Mouse (Mus musculus) adrenal gland, adult (tissue): Measurements from ENCODE around the gene Olfr855.
A peak's percentile ranks its signal among the peaks of the same experiment; 100 is the strongest.

Experiments
- DNase-seq, 2 experiments: peaks; one replicate each; pipeline ENCODE4 v3.0.0; 2022 to 2023; ENCODE audit warnings: low spot score in 1 of 2; ENCODE audit not compliant: inconsistent age in 2 of 2

The Olfr855 gene

GRCm38 (mm10) chr9:19582317-19582716, at the start of gene Olfr855:
Olfr855 (plus strand) TSS chr9:19582617.
- DNase-seq, result no peak

GRCm38 (mm10) chr9:19540976-19541375, 41.4 kb upstream of the Olfr855 start, which contains the start of gene Olfr853:
Olfr853 (minus strand) TSS chr9:19541076.
- DNase-seq, result no peak

- DNase-seq, result no peak
These were observed 15.1 kb upstream of the Olfr855 start, which contains the start of gene Olfr854 for GRCm38 (mm10) chr9:19567282-19567681. Olfr854 (minus strand) TSS chr9:19567382.

- no peak for DNase-seq
These were observed 38.9 kb downstream of the Olfr855 start for GRCm38 (mm10) chr9:19621297-19621696.

GRCm38 (mm10) chr9:19621843-19622822, 39.7 kb downstream of the Olfr855 start, which contains the start of gene Zfp317:
Zfp317 (plus strand) TSS chr9:19622102.
- DNase-seq, result peak; percentile 92 to 97

GRCm38 (mm10) chr9:19629574-19629973, 47.2 kb downstream of the Olfr855 start:
- peak in 1 of 2 experiments; percentile 29 for DNase-seq
